ENCODE assay signal across 8 mouse cellular contexts in genomic region chr10:95087864-95088570, GRCm38 (mm10).
A peak's percentile ranks its signal among the peaks of the same experiment; 100 is the strongest.
DNase-seq lines count a peak whose midpoint lies in the region; ATAC-seq and TF ChIP-seq lines count a peak whose summit lies in the region.

No protein-coding gene starts in this region.

- H3K27me3 ChIP-seq in intestine, embryonic 16.5 days (replicated peaks; ENCODE audit: control insufficient read depth, insufficient read depth, low read length): peaks cover 3% of the 10 kb centered on the region; the same call in 1 of the 2 replicates
- no peaks in the 10 kb centered on the region for H3K27me3 ChIP-seq in midbrain, embryonic 16.5 days (ENCODE audit: control insufficient read depth, insufficient read depth, low read depth, low read length)
- no peaks in the 10 kb centered on the region for H3K27me3 ChIP-seq in stomach, postnatal 0 days (ENCODE audit: control insufficient read depth, insufficient read depth, low read length)

- intact Hi-C loops in gastrocnemius, postnatal 36 days (cut with DNase I): loop anchor here (2.0 to 5.0 kb wide), 3 partner anchors 96 to 389 kb away; no protein-coding TSS in a partner anchor
- intact Hi-C loops in left cerebral cortex, postnatal 25 days (cut with DNase I): loop anchor here (2.0 to 5.0 kb wide), 2 partner anchors 329 to 389 kb away; partner anchors contain the start of gene Socs2

- no peak overlapping the region for H3K9ac ChIP-seq in intestine, embryonic 16.5 days (ENCODE audit: low read depth, low read length)
- no peak overlapping the region for H3K9ac ChIP-seq in midbrain, embryonic 16.5 days (ENCODE audit: low read depth, low read length)
- H3K9ac ChIP-seq in stomach, postnatal 0 days (ENCODE audit: low read length): no peak overlapping the region

- peaks cover 4% of the 10 kb centered on the region; the same call in 1 of the 2 replicates for H3K4me1 ChIP-seq in intestine, embryonic 16.5 days (ENCODE audit: control insufficient read depth, insufficient read depth, low read length)
- peaks cover 4% of the 10 kb centered on the region for H3K4me1 ChIP-seq in midbrain, embryonic 16.5 days (ENCODE audit: control insufficient read depth, insufficient read depth, low read length)
- no peaks in the 10 kb centered on the region for H3K4me1 ChIP-seq in stomach, postnatal 0 days (replicated peaks; ENCODE audit: control insufficient read depth, insufficient read depth)

- no peaks in the 10 kb centered on the region for H3K9me3 ChIP-seq in intestine, embryonic 16.5 days (ENCODE audit: control insufficient read depth, low read length)
- no peaks in the 10 kb centered on the region for H3K9me3 ChIP-seq in midbrain, embryonic 16.5 days (replicated peaks; ENCODE audit: control insufficient read depth, low read length, poor library complexity, severe bottlenecking)
- H3K9me3 ChIP-seq in stomach, postnatal 0 days (ENCODE audit: control insufficient read depth, low read length): no peaks in the 10 kb centered on the region

- H3K27ac ChIP-seq in intestine, embryonic 16.5 days (ENCODE audit: low read length): no peak overlapping the region
- no peak overlapping the region for H3K27ac ChIP-seq in midbrain, embryonic 16.5 days (ENCODE audit: low read length)
- no peak overlapping the region for H3K27ac ChIP-seq in stomach, postnatal 0 days (replicated peaks)

- DNase-seq in spleen, postnatal 36 days (ENCODE audit: low spot score in 2 of 2): peak; percentile 19 to 21
- no peak for DNase-seq in spleen, adult 12 weeks (ENCODE audit: low spot score)
- peak; percentile 82 for DNase-seq in embryo, embryonic 10.5 days (ENCODE audit: low spot score)
- DNase-seq in gastrocnemius, postnatal 36 days: peak; percentile 38 to 70
- peak; percentile 61 to 81 for DNase-seq in left cerebral cortex, postnatal 25 days (ENCODE audit: low spot score in 2 of 2)
- DNase-seq in stomach, postnatal 0 days (ENCODE audit: low spot score): peak; percentile 67

- no peaks in the 10 kb centered on the region for H3K36me3 ChIP-seq in intestine, embryonic 16.5 days (ENCODE audit: control insufficient read depth, insufficient read depth, low read length)
- no peaks in the 10 kb centered on the region for H3K36me3 ChIP-seq in midbrain, embryonic 16.5 days (ENCODE audit: control insufficient read depth, insufficient read depth, low read length)
- no peaks in the 10 kb centered on the region for H3K36me3 ChIP-seq in stomach, postnatal 0 days (ENCODE audit: control insufficient read depth, insufficient read depth, low read length)

- no peak overlapping the region for H3K4me2 ChIP-seq in intestine, embryonic 16.5 days (ENCODE audit: low read depth, low read length)
- H3K4me2 ChIP-seq in midbrain, embryonic 16.5 days (ENCODE audit: low read length): 0 out of 2 replicates have a peak overlapping the region, but pooled peaks have one; percentile 13
- H3K4me2 ChIP-seq in stomach, postnatal 0 days (replicated peaks; ENCODE audit: low read depth): no peak overlapping the region

- no peak for TF ChIP-seq EP300 in stomach, postnatal 0 days (optimal IDR thresholded peaks at IDR 0.05)

- WGBS in intestine, embryonic 16.5 days: 38% methylated on average over 13 of the region's 13 CpGs
- 36% methylated on average over 13 of the region's 13 CpGs for WGBS in midbrain, embryonic 16.5 days
- 31% methylated on average over 13 of the region's 13 CpGs for WGBS in stomach, postnatal 0 days

- peak; percentile 86 for TF ChIP-seq CTCF in stomach, postnatal 0 days (IDR thresholded peaks at IDR 0.05; ENCODE audit: low read depth)

- ATAC-seq in intestine, embryonic 16.5 days: peak; percentile 75; the same call in 1 of the 2 replicates
- ATAC-seq in midbrain, embryonic 16.5 days: peak; percentile 92
- peak; percentile 86 for ATAC-seq in stomach, postnatal 0 days (ENCODE audit: low FRiP score, low TSS enrichment)

- no peak overlapping the region for H3K4me3 ChIP-seq in intestine, embryonic 16.5 days (ENCODE audit: low read length)
- H3K4me3 ChIP-seq in midbrain, embryonic 16.5 days (ENCODE audit: low read depth, low read length): no peak overlapping the region
- H3K4me3 ChIP-seq in stomach, postnatal 0 days (ENCODE audit: low read depth, low read length): no peak overlapping the region
